Mouse (Mus musculus) small intestine, adult 2 months (tissue): ENCODE results near the gene Mocs3. TPM values are rescaled to one million over a fixed set of nuclear protein-coding genes. Genes with fewer than 3 reads are reported as not detected.
A peak's percentile ranks its signal among the peaks of the same experiment; 100 is the strongest.

Experiments
- H3K27ac ChIP-seq: fragments of 200-500 bp; 2 replicates; pipeline ENCODE4 v1.5.1; 2012; ENCODE audit warnings: low read depth, low read length, control low read depth, inconsistent platforms; ENCODE audit not compliant: insufficient read depth
- H3K27me3 ChIP-seq: fragments of 200-500 bp; 2 replicates; pipeline ENCODE4 v1.6.1; 2012; ENCODE audit warnings: mild to moderate bottlenecking, moderate library complexity, low read length, inconsistent platforms; ENCODE audit not compliant: control insufficient read depth, insufficient read depth
- H3K36me3 ChIP-seq: fragments of 200-500 bp; 2 replicates; pipeline ENCODE4 v1.6.1; 2012; ENCODE audit warnings: mild to moderate bottlenecking, low read length, control low read depth, inconsistent platforms; ENCODE audit not compliant: control insufficient read depth, insufficient read depth
- H3K4me1 ChIP-seq: fragments of 200-500 bp; 2 replicates; pipeline ENCODE4 v1.6.1; 2012; ENCODE audit warnings: low read length, inconsistent platforms, mixed read lengths; ENCODE audit not compliant: control insufficient read depth, insufficient read depth, insufficient read length
- H3K4me3 ChIP-seq: fragments of 200-500 bp; 2 replicates; pipeline ENCODE4 v1.5.1; 2012; ENCODE audit warnings: low read depth, mild to moderate bottlenecking, control low read depth, inconsistent platforms, low read length, moderate library complexity
- CTCF ChIP-seq: fragments of 200-500 bp; IDR thresholded peaks from 2 replicates; pipeline ENCODE4 v1.5.1; 2012; ENCODE audit warnings: low read depth, mild to moderate bottlenecking, control low read depth, inconsistent platforms, low read length, moderate library complexity, mixed read lengths; ENCODE audit not compliant: insufficient replicate concordance, insufficient read length; ENCODE audit errors: extremely low read depth
- POLR2A ChIP-seq: fragments of 200-500 bp; IDR thresholded peaks from 2 replicates; pipeline ENCODE4 v1.6.1; 2012; ENCODE audit warnings: low read depth, mild to moderate bottlenecking, control low read depth, inconsistent platforms, low read length, moderate library complexity
- WGBS: fragments of 180-500 bp; shearing (Covaris S2); methylation state at CpG from one replicate; pipeline ENCODE4 v1.1.7; 2018; 5-methylcytosine and 5-hydroxymethylcytosine counted together
- polyA plus RNA-seq: library from polyadenylated mRNA; depleted of rRNA; stranded (reverse); fragments of >200 nt; gene quantifications from 2 replicates; pipeline ENCODE4 v1.2.3, GENCODE M21; 2012; rRNA removed

The Mocs3 gene
- polyA plus RNA-seq, 1 experiment: 47.1 TPM

GRCm38 (mm10) chr2:168280729-168281581 is 50.5 kb downstream of the Mocs3 start:
- Histone ChIP-seq H3K36me3 (no peaks in the 10 kb centered on the region), H3K4me1 (peaks cover 3% of the 10 kb centered on the region; the same call in 1 of the 2 replicates), H3K27me3 (peaks cover 32% of the 10 kb centered on the region), H3K27ac (no peak overlapping the region), H3K4me3 (peak overlapping the region; percentile 61)
- TF ChIP-seq CTCF (no peak), POLR2A (no peak)
- 2% methylated on average over 82 of the region's 82 CpGs for WGBS

DNA sequence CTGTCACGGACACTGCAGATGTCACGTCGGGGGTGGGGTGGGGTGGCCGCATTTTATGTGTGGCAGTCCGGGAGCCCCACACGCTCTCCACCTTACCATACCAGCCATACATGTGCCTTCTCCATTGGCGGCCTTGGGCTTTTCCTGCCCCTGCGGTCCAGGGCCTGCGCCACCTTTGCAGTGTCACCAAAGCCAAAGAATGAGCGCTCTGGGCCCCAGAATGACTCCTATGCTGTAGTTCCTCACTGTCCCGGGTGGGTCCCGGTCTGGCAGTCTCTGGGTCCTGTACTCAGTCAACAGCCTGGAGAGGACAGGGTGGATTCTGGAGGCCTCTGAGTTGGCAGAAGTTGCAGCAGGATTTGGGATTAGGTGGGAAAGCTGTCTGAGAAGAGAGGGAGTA is 51.2 kb downstream of the Mocs3 start, which contains the start of gene Kcng1:
TSS of gene Kcng1 (minus strand) at position 155 of the 400 bp plus-strand sequence.
- H3K27ac ChIP-seq: no peak within 1 kb of the TSS
- WGBS: 25% methylated on average over 12 of the region's 12 CpGs
- peaks cover 32% of the 10 kb centered on the region for H3K27me3 ChIP-seq
- H3K36me3 ChIP-seq: no peaks in the 10 kb centered on the region
- peaks cover 3% of the 10 kb centered on the region; the same call in 1 of the 2 replicates for H3K4me1 ChIP-seq
- TF ChIP-seq POLR2A: no peak
- no peak for TF ChIP-seq CTCF
- peak within 1 kb of the TSS; percentile 61 for H3K4me3 ChIP-seq

Other genes with a start within 250 kb of the Mocs3 start
- 2.5 and 5.3 TPM in 2 replicates for gene Ripor3, start 220.0 kb upstream of the Mocs3 start, polyA plus RNA-seq
- gene Pard6b, start 149.6 kb upstream of the Mocs3 start, polyA plus RNA-seq: 18.2 and 55.5 TPM in 2 replicates
- 6.4 and 12.9 TPM in 2 replicates for gene Adnp, start 23.5 kb upstream of the Mocs3 start, polyA plus RNA-seq
- gene Gm20716, start 258 bp upstream of the Mocs3 start, polyA plus RNA-seq: not detected in 2 replicates
- gene Dpm1, start within 50 bp of the Mocs3 start, polyA plus RNA-seq: 12.9 and 26.2 TPM in 2 replicates
- gene Kcng1, start 51.1 kb downstream of the Mocs3 start, polyA plus RNA-seq: 0.86 and 1.3 TPM in 2 replicates